Mouse (Mus musculus): ENCODE measurements around the gene Naa80. TPM values are rescaled to one million over a fixed set of nuclear protein-coding genes. Genes with fewer than 3 reads are reported as not detected.

The Naa80 gene
- polyA plus RNA-seq, 1 experiment from 2014 or later: 14.7 TPM

- H3K4me2 ChIP-seq: peak overlapping the region; percentile 72; the same call in 1 of the 2 replicates
- WGBS: 64% methylated on average over 14 of the region's 14 CpGs
- no peak for ATAC-seq (ENCODE audit: insufficient read depth)
- H3K9ac ChIP-seq: no peak overlapping the region
- DNase-seq: no peak
- H3K4me3 ChIP-seq (ENCODE audit: low read depth, low read length): no peak overlapping the region
- peaks cover 19% of the 10 kb centered on the region for H3K4me1 ChIP-seq (ENCODE audit: insufficient read depth)
- no peak for TF ChIP-seq CTCF (IDR thresholded peaks at IDR 0.05; ENCODE audit: low read depth)
- no peaks in the 10 kb centered on the region for H3K9me3 ChIP-seq (ENCODE audit: low read depth, low read length)
- peaks cover 37% of the 10 kb centered on the region for H3K36me3 ChIP-seq (ENCODE audit: insufficient read depth)
- no peaks in the 10 kb centered on the region for H3K27me3 ChIP-seq (ENCODE audit: insufficient read depth, low read length)
- peak overlapping the region; percentile 83 for H3K27ac ChIP-seq (ENCODE audit: low read depth)
Measured at GRCm38 (mm10) chr9:107575579-107576356, 2.9 kb upstream of the Naa80 start.

DNA sequence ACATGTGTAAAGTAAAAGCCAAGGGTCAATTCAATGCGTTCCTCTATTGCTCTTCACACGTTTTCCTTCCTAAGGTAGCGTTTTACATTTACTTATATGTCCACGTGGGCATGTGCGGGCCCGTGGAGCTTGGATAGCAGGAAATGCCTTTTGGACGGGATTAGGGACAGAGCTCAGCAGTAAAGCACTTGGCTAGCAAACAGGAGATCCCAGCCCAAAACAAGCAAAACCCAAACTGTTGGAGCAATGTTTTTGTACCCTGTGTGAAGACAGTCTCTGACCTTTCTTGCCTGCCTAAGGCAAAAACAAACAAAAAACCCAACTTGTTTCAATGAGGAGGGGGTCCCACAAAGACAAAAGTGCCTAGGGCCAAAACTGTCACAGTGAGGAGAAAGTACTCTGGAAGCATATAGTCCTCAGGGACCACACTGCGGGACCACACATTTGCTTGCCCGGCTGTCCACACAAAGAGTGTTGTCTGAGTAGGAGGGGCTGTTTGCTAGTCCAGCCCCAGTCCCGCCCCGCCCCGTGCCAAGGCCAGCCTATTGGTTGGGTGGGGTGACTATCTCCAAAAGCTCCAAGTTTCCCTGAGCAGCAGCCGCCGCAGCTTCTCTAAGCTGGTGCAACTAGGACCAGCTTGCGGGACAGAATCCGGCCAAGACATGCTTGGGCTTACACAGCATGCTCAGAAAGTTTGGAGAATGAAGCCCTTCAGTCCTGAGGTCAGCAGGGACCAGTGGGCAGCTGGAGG lies 2.2 kb upstream of the Naa80 start, which contains the start of gene Hyal1:
TSS of gene Hyal1 (plus strand) at position 571 of the 751 bp plus-strand sequence.
- Histone ChIP-seq H3K27me3 (ENCODE audit: insufficient read depth, low read length) (no peaks in the 10 kb centered on the region), H3K4me2 (peak within 1 kb of the TSS; percentile 72), H3K4me3 (ENCODE audit: low read depth, low read length) (peak within 1 kb of the TSS; percentile 41), H3K36me3 (ENCODE audit: insufficient read depth) (peaks cover 29% of the 10 kb centered on the region), H3K27ac (ENCODE audit: low read depth) (peak within 1 kb of the TSS; percentile 83), H3K9me3 (ENCODE audit: low read depth, low read length) (no peaks in the 10 kb centered on the region), H3K9ac (peak within 1 kb of the TSS; percentile 56), H3K4me1 (ENCODE audit: insufficient read depth) (peaks cover 11% of the 10 kb centered on the region)
- DNase-seq (peak; percentile 88), ATAC-seq (ENCODE audit: insufficient read depth) (peak; percentile 85)
- TF ChIP-seq CTCF (IDR thresholded peaks at IDR 0.05; ENCODE audit: low read depth): no peak
- 13% methylated on average over 16 of the region's 16 CpGs for WGBS

DNA sequence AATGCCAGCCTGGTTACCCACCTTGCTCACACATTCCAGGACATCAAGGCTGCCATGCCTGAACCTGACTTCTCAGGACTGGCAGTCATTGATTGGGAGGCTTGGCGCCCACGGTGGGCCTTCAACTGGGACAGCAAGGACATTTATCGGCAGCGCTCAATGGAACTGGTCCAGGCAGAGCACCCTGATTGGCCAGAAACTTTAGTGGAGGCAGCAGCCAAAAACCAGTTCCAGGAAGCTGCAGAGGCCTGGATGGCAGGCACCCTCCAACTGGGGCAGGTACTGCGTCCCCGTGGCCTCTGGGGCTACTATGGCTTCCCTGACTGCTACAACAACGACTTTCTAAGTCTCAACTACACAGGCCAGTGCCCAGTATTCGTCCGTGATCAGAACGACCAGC lies 816 bp upstream of the Naa80 start:
- H3K9ac ChIP-seq: no peak overlapping the region; the same call in 1 of the 2 replicates
- peak overlapping the region; percentile 72 for H3K4me2 ChIP-seq
- 90% methylated on average over 10 of the region's 10 CpGs for WGBS
- H3K36me3 ChIP-seq (ENCODE audit: insufficient read depth): peaks cover 18% of the 10 kb centered on the region
- ATAC-seq (ENCODE audit: insufficient read depth) (no peak), DNase-seq (no peak)
- H3K9me3 ChIP-seq (ENCODE audit: low read depth, low read length): no peaks in the 10 kb centered on the region
- TF ChIP-seq CTCF (IDR thresholded peaks at IDR 0.05; ENCODE audit: low read depth): no peak
- H3K27ac ChIP-seq (ENCODE audit: low read depth): no peak overlapping the region
- H3K4me1 ChIP-seq (ENCODE audit: insufficient read depth): peaks cover 11% of the 10 kb centered on the region
- no peak overlapping the region for H3K4me3 ChIP-seq (ENCODE audit: low read depth, low read length)
- H3K27me3 ChIP-seq (ENCODE audit: insufficient read depth, low read length): no peaks in the 10 kb centered on the region

DNA sequence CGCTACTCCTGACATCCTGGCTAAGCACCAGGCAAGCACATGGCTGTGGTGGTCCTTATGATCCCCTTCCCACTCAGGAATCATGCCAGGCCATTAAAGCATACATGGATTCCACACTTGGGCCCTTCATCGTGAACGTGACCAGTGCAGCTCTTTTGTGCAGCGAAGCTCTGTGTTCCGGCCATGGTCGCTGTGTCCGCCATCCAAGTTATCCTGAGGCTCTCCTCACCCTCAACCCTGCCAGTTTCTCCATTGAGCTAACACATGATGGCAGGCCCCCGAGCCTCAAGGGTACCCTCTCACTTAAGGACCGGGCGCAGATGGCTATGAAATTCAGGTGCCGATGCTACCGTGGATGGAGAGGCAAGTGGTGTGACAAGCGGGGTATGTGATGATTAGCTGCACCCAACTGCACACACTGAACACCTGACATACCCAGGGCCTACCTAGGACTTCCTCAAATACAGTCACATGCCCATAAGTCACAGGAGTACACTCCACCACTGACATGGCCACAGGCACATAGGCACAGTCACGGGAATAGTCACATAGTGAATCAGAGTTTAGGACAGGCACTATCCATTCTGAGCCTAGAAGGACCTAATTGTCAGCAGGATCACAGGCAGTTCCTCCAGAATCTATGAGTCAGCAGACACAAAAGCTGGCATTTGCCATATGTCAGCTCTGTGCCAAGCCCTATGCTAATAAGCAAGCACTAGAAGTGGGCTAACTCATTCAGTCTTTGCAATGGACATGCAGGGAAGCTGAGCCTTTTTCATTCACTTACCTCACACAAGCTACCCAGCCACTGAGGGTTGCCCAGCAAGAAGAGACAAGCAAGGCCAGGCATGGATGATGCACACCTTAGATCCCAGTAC lies 575 bp downstream of the Naa80 start:
- no peak for TF ChIP-seq CTCF (IDR thresholded peaks at IDR 0.05; ENCODE audit: low read depth)
- Histone ChIP-seq H3K4me2 (no peak overlapping the region; the same call in 1 of the 2 replicates), H3K4me1 (ENCODE audit: insufficient read depth) (peaks cover 11% of the 10 kb centered on the region), H3K27ac (ENCODE audit: low read depth) (peak overlapping the region; percentile 93; the same call in 1 of the 2 replicates), H3K27me3 (ENCODE audit: insufficient read depth, low read length) (no peaks in the 10 kb centered on the region), H3K4me3 (ENCODE audit: low read depth, low read length) (no peak overlapping the region), H3K9me3 (ENCODE audit: low read depth, low read length) (no peaks in the 10 kb centered on the region), H3K9ac (no peak overlapping the region), H3K36me3 (ENCODE audit: insufficient read depth) (peaks cover 21% of the 10 kb centered on the region)
- DNase-seq (no peak), ATAC-seq (ENCODE audit: insufficient read depth) (no peak)
- 92% methylated on average over 14 of the region's 14 CpGs for WGBS

DNA sequence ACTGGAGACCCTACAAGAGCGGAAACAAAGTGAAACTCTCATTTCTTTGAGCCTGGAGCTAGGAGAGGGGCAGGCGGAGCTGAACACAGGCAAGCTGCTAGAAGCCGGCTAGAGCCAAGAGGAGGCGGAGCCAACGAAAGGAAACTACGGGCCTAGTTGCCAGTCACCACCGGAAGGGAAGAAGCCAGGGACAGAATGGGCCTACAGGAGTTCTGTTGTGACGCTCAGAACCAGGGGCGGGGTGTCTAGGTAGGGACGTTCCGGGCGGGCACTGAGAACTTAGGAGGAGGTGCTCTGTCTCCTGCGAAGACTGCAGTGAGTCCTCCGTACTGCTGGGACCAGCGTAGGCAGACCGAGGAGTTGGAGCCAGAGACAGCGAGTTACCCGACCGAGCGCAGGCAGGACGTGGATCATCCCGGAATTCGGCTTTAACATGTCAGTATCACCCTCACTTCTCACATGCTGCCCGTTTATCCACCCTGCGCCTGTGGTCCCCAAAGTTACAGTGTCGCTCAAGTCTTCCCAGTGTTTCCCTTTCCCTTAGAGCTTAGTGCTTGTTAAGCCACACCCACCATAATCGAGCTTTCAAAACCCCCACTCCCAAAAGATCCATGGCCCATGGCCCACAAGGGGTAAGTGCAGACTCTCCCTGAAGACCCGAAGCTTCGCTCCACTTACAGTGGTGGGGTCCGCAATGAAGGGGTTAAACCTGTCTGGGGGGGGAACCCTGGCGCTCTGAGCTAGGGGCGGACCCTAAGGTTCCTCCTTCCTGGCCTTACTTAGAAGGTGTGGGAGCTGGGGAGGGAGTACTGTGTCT lies 2.0 kb downstream of the Naa80 start, which contains the start of gene Hyal3:
TSS of gene Hyal3 (plus strand) at position 318 of the 817 bp plus-strand sequence.
- Histone ChIP-seq H3K36me3 (ENCODE audit: insufficient read depth) (peaks cover 18% of the 10 kb centered on the region; the same call in 1 of the 2 replicates), H3K27me3 (ENCODE audit: insufficient read depth, low read length) (no peaks in the 10 kb centered on the region), H3K4me3 (ENCODE audit: low read depth, low read length) (peak within 1 kb of the TSS; percentile 51), H3K27ac (ENCODE audit: low read depth) (peak within 1 kb of the TSS; percentile 93), H3K9me3 (ENCODE audit: low read depth, low read length) (no peaks in the 10 kb centered on the region), H3K4me1 (ENCODE audit: insufficient read depth) (peaks cover 10% of the 10 kb centered on the region), H3K9ac (peak within 1 kb of the TSS; percentile 66), H3K4me2 (peak within 1 kb of the TSS; percentile 73)
- TF ChIP-seq CTCF (IDR thresholded peaks at IDR 0.05; ENCODE audit: low read depth): no peak
- DNase-seq: peak; percentile 96
- peak; percentile 80 for ATAC-seq (ENCODE audit: insufficient read depth)
- WGBS: under 1% methylated on average over 32 of the region's 32 CpGs

- no peak for DNase-seq
- no peak for ATAC-seq (ENCODE audit: insufficient read depth)
- Histone ChIP-seq H3K36me3 (ENCODE audit: insufficient read depth) (peaks cover 18% of the 10 kb centered on the region; the same call in 1 of the 2 replicates), H3K27me3 (ENCODE audit: insufficient read depth, low read length) (no peaks in the 10 kb centered on the region), H3K27ac (ENCODE audit: low read depth) (peak overlapping the region; percentile 93), H3K4me1 (ENCODE audit: insufficient read depth) (peaks cover 4% of the 10 kb centered on the region), H3K4me2 (peak overlapping the region; percentile 73), H3K9ac (peak overlapping the region; percentile 66), H3K9me3 (ENCODE audit: low read depth, low read length) (no peaks in the 10 kb centered on the region), H3K4me3 (ENCODE audit: low read depth, low read length) (peak overlapping the region; percentile 51)
- 60% methylated on average over 4 of the region's 4 CpGs for WGBS
- no peak for TF ChIP-seq CTCF (IDR thresholded peaks at IDR 0.05; ENCODE audit: low read depth)
Measured at GRCm38 (mm10) chr9:107581584-107581983, 2.9 kb downstream of the Naa80 start.
